Mouse (Mus musculus) lung, postnatal 0 days (tissue): ENCODE results near the gene Myf6. TPM values are rescaled to one million over a fixed set of nuclear protein-coding genes. Genes with fewer than 3 reads are reported as not detected.

Source experiments
- ATAC-seq: fragments of 200-750 bp; cut with Nextera tagmentation; 2 replicates; pipeline ENCODE4 v1.8.0; 2017; ENCODE audit warnings: moderate library complexity
- DNase-seq: peaks from one replicate; pipeline ENCODE4 v3.0.0-alpha.2; 2016; ENCODE audit warnings: low spot score
- H3K27ac ChIP-seq: fragments of 300-500 bp; sonication (generic); 2 replicates; pipeline ENCODE4 v1.5.1; 2014; ENCODE audit warnings: antibody characterized with exemption, mild to moderate bottlenecking, low read length, mixed read lengths
- H3K27me3 ChIP-seq: fragments of 300-500 bp; sonication (generic); replicated peaks from 2 replicates; pipeline ENCODE4 v1.6.1; 2014; ENCODE audit warnings: low read length, mixed read lengths; ENCODE audit not compliant: insufficient read depth
- H3K36me3 ChIP-seq: fragments of 300-500 bp; sonication (generic); 2 replicates; pipeline ENCODE4 v1.6.1; 2014; ENCODE audit warnings: low read length, mixed read lengths; ENCODE audit not compliant: insufficient read depth
- H3K4me1 ChIP-seq: fragments of 300-500 bp; sonication (generic); 2 replicates; pipeline ENCODE4 v1.6.1; 2014; ENCODE audit warnings: antibody characterized with exemption, low read depth, low read length, mixed read lengths; ENCODE audit not compliant: insufficient read depth
- H3K4me2 ChIP-seq: fragments of 300-500 bp; sonication (generic); replicated peaks from 2 replicates; pipeline ENCODE4 v1.6.1; 2014; ENCODE audit warnings: low read depth, mild to moderate bottlenecking, low read length, moderate library complexity, mixed read lengths
- H3K4me3 ChIP-seq: fragments of 300-500 bp; sonication (generic); 2 replicates; pipeline ENCODE4 v1.5.1; 2014; ENCODE audit warnings: low read depth, low read length
- H3K9ac ChIP-seq: fragments of 300-500 bp; sonication (generic); replicated peaks from 2 replicates; pipeline ENCODE4 v1.6.1; 2014; ENCODE audit warnings: low read depth, mild to moderate bottlenecking
- H3K9me3 ChIP-seq: fragments of 300-500 bp; sonication (generic); 2 replicates; pipeline ENCODE4 v1.6.1; 2016; ENCODE audit warnings: low read length, mixed read lengths
- CTCF ChIP-seq: IDR thresholded peaks from 2 replicates; pipeline ENCODE4 v1.5.1; 2016; ENCODE audit warnings: antibody characterized with exemption, mild to moderate bottlenecking
- EP300 ChIP-seq: IDR thresholded peaks from 2 replicates; pipeline ENCODE4 v1.6.1; 2016; ENCODE audit warnings: antibody characterized with exemption, mild to moderate bottlenecking, control low read depth
- WGBS: fragments of 180-500 bp; shearing (Covaris S2); extraction: QIAGEN DNeasy Blood & Tissue Kit; methylation state at CpG from one replicate; pipeline ENCODE4 v1.1.7; 2014; 5-methylcytosine and 5-hydroxymethylcytosine counted together
- polyA plus RNA-seq: library from polyadenylated mRNA; unstranded; fragments of >200 nt; fragmentation: Nextera tagmentation; extraction: Ambion mirVana; gene quantifications from 2 replicates; pipeline ENCODE4 v1.2.1, GENCODE M21; 2015

Myf6 gene
- 0.10 TPM in 1 of 2 replicates, not detected in the other for polyA plus RNA-seq

DNA sequence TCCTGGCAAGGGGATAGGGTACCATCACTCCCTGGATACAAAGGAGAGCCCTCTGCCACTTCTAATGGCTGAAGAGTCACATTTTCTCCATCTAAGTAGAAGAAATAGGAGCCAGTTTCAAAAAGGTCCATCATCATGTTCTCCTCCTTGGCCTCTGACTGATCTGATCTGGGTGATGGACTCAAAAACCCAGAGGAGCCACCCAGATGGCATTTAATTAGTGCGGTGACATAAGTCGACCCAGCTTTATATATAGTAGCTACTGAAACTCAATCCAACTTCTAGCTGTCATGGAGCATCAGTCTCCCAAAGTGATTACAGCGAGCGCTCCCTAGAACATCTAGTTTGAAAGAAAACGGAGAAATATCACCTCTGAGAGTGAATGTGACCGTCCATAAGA, at the start of gene Myf6:
Gene Myf6, minus strand, starts transcription at position 170 of the 400 bp plus-strand sequence.
- TF ChIP-seq EP300 (no peak), CTCF (no peak)
- Histone ChIP-seq H3K36me3 (no peaks in the 10 kb centered on the region), H3K9ac (no peak within 1 kb of the TSS), H3K4me2 (peak within 1 kb of the TSS; percentile 54), H3K9me3 (no peaks in the 10 kb centered on the region), H3K27me3 (no peaks in the 10 kb centered on the region), H3K4me1 (no peaks in the 10 kb centered on the region), H3K27ac (no peak within 1 kb of the TSS), H3K4me3 (peak within 1 kb of the TSS; percentile 21; the same call in 1 of the 2 replicates)
- ATAC-seq (no peak), DNase-seq (no peak)
- 91% methylated on average over 6 of the region's 6 CpGs for WGBS

DNA sequence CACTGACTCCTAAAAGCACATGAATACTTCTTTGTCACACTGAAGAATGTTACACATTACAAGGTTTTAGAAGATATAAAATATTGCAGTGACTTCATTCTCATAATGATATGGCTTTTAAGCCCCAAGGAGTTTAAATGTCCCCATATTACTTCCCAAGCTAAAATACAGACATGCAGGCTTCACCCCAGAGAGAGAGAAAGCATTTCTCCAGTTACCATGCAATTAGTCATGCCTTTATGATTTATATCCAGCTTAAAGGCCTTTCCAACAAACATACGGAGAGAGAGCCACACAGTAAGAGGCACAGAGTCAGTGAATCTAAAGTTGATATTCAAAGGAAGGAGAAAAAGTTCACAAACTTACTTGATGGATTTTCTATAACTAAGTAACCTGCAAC, 48.5 kb upstream of the Myf6 start:
- DNase-seq (no peak), ATAC-seq (no peak)
- 13% methylated on average over 1 of the region's 1 CpGs for WGBS
- no peaks in the 10 kb centered on the region for H3K36me3 ChIP-seq
- H3K9me3 ChIP-seq = no peaks in the 10 kb centered on the region
- TF ChIP-seq CTCF = no peak
- TF ChIP-seq EP300 = no peak
- no peak overlapping the region for H3K9ac ChIP-seq
- H3K4me2 ChIP-seq = no peak overlapping the region
- no peak overlapping the region for H3K4me3 ChIP-seq
- H3K4me1 ChIP-seq = no peaks in the 10 kb centered on the region
- no peak overlapping the region for H3K27ac ChIP-seq
- no peaks in the 10 kb centered on the region for H3K27me3 ChIP-seq

DNA sequence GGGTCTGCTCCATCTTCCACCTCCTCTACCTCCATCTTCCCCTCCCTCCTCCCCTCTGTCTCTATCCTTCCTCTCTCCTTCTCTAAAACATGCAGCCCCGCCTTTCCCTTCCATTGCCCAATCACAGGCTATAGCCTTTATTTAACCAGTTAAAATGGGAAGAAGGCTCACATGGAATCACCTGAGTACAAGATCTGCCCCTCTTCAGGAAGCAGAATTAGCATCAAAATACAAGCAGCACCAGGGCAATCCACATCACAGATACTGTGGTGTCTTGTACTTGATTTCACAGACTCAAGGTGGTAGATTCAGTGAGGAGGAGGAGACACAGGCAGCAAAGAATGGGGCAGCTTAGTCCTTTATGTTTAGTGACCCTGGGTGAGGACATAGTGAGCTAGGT, 34.2 kb upstream of the Myf6 start:
- H3K9me3 ChIP-seq = no peaks in the 10 kb centered on the region
- no peak overlapping the region for H3K4me3 ChIP-seq
- DNase-seq = no peak
- ATAC-seq = no peak
- H3K9ac ChIP-seq = no peak overlapping the region
- no peaks in the 10 kb centered on the region for H3K4me1 ChIP-seq
- no peak overlapping the region for H3K27ac ChIP-seq
- no peaks in the 10 kb centered on the region for H3K36me3 ChIP-seq
- WGBS = 56% methylated on average over 1 of the region's 1 CpGs
- no peaks in the 10 kb centered on the region for H3K27me3 ChIP-seq
- no peak for TF ChIP-seq CTCF
- no peak for TF ChIP-seq EP300
- no peak overlapping the region for H3K4me2 ChIP-seq

DNA sequence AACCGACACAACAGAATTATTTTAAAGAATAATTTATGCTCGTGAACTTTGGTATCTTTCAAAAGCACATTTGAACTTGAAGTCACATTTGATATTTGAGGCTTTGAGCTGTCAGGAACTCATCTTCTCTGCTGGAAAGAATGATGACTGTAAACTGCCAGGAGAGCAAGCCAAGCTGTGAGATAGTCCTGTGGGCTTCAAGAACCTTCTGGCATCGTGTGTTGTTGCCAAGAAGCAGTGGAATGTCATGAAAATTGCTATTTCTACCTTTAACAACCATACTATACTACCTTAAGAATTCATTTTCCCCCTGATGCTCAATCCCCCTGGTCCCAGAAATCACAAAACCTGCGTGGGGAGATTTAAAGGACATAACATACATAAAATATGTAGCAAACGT, 24.7 kb upstream of the Myf6 start:
- no peak for TF ChIP-seq CTCF
- no peak for TF ChIP-seq EP300
- H3K36me3 ChIP-seq = no peaks in the 10 kb centered on the region
- WGBS = 56% methylated on average over 5 of the region's 5 CpGs

DNA sequence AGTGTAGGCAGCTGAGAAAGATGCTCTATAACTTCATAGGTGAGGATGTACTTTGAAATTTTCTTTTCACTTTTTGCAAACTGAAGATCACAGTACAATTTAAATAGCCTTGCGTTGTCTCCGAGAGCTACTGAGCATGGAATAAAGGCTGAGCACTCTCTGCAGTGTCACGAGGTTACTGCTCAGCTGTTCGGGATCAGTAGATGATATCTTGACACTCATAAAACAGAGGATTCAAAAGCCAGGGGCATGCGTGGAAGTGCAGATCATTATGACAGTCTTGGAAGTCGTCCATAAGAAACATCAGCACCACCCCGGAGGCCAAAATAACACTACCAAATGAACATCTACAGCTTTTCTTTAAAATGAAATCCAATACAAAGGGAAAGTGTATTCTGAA, 22.1 kb upstream of the Myf6 start:
- WGBS = 62% methylated on average over 7 of the region's 7 CpGs
- no peak for ATAC-seq

More for the DNA sequence above, 24.7 kb upstream of the Myf6 start:
- no peaks in the 10 kb centered on the region for H3K27me3 ChIP-seq
- no peak overlapping the region for H3K4me3 ChIP-seq
- no peak overlapping the region for H3K9ac ChIP-seq
- ATAC-seq = no peak
- H3K9me3 ChIP-seq = no peaks in the 10 kb centered on the region
- H3K4me1 ChIP-seq = no peaks in the 10 kb centered on the region
- H3K4me2 ChIP-seq = no peak overlapping the region
- no peak for DNase-seq
- no peak overlapping the region for H3K27ac ChIP-seq

DNA sequence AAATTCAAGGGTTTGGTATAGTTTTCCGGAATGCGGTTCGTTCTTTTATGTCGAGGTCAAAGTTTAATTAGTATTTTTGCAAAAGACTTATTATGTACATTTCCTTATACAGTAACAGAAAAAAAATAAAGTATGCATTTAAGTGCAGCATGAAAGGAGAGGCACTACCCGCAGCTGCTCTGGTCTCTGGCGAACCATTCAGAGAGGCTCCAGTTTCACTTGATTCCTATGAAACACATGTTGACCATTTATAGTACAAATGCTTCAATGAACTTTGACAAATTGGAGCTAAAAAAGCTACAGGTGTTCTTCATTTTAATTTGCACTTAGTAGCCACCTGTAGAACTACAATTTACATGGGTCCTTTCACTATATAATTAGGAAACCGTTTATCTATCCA, 20.2 kb upstream of the Myf6 start:
- H3K27me3 ChIP-seq = no peaks in the 10 kb centered on the region
- H3K9me3 ChIP-seq = no peaks in the 10 kb centered on the region
- TF ChIP-seq CTCF (no peak), EP300 (no peak)
- H3K4me2 ChIP-seq = no peak overlapping the region
- H3K9ac ChIP-seq = no peak overlapping the region
- ATAC-seq = no peak
- H3K4me3 ChIP-seq = no peak overlapping the region
- 78% methylated on average over 7 of the region's 7 CpGs for WGBS
- no peaks in the 10 kb centered on the region for H3K36me3 ChIP-seq
- no peak overlapping the region for H3K27ac ChIP-seq
- DNase-seq = no peak
- no peaks in the 10 kb centered on the region for H3K4me1 ChIP-seq

More for the DNA sequence above, 22.1 kb upstream of the Myf6 start:
- DNase-seq = no peak
- H3K27me3 ChIP-seq = no peaks in the 10 kb centered on the region
- no peaks in the 10 kb centered on the region for H3K4me1 ChIP-seq
- no peak overlapping the region for H3K4me3 ChIP-seq
- no peak overlapping the region for H3K27ac ChIP-seq
- no peaks in the 10 kb centered on the region for H3K9me3 ChIP-seq
- no peak for TF ChIP-seq CTCF
- H3K9ac ChIP-seq = no peak overlapping the region
- H3K4me2 ChIP-seq = no peak overlapping the region
- no peaks in the 10 kb centered on the region for H3K36me3 ChIP-seq

DNA sequence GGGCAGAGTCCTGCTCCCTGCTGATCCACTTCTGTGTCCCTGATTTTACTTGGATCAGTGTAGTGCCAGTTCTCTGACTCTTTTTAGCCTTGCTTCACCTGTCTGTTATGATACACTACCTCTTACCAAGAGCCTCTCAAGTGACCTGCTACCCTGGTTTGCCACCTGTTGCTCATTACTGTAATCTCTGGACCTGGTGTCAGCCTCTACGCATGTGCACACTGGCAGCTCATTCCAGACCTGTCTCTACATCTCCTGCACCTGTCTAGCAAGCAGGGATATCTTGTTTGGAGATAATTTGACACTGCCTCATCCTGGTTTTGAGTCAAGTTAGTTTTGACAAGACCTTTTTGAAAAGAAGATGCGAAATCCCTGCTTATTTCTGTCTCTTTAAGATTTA, 11.9 kb upstream of the Myf6 start:
- Histone ChIP-seq H3K9me3 (no peaks in the 10 kb centered on the region), H3K9ac (no peak overlapping the region), H3K36me3 (no peaks in the 10 kb centered on the region), H3K27me3 (no peaks in the 10 kb centered on the region), H3K4me3 (no peak overlapping the region), H3K4me2 (no peak overlapping the region), H3K4me1 (no peaks in the 10 kb centered on the region), H3K27ac (no peak overlapping the region)
- WGBS = 68% methylated on average over 2 of the region's 2 CpGs
- no peak for DNase-seq
- ATAC-seq = no peak
- TF ChIP-seq CTCF = no peak
- TF ChIP-seq EP300 = no peak
